Mouse (Mus musculus) embryonic facial prominence, embryonic 12.5 days (tissue): ENCODE data around the gene Vps13d. TPM values are rescaled to one million over a fixed set of nuclear protein-coding genes. Genes with fewer than 3 reads are reported as not detected.

Experiments used
- ATAC-seq: fragments of 200-750 bp; cut with Nextera tagmentation; 2 replicates; pipeline ENCODE4 v1.8.0; 2017; ENCODE audit not compliant: insufficient number of reproducible peaks, insufficient read depth, low FRiP score, low TSS enrichment
- H3K27ac ChIP-seq: fragments of 300-500 bp; sonication (generic); 2 replicates; pipeline ENCODE4 v1.5.1; 2016; ENCODE audit warnings: mild to moderate bottlenecking
- H3K27me3 ChIP-seq: fragments of 300-500 bp; sonication (generic); 2 replicates; pipeline ENCODE4 v1.6.1; 2016; ENCODE audit warnings: mild to moderate bottlenecking, moderate library complexity
- H3K36me3 ChIP-seq: fragments of 300-500 bp; sonication (generic); 2 replicates; pipeline ENCODE4 v1.6.1; 2016; ENCODE audit warnings: mild to moderate bottlenecking
- H3K4me1 ChIP-seq: fragments of 300-500 bp; sonication (generic); 2 replicates; pipeline ENCODE4 v1.6.1; 2016
- H3K4me2 ChIP-seq: fragments of 300-500 bp; sonication (generic); replicated peaks from 2 replicates; pipeline ENCODE4 v1.6.1; 2016; ENCODE audit warnings: mild to moderate bottlenecking, moderate library complexity
- H3K4me3 ChIP-seq: fragments of 300-500 bp; sonication (generic); 2 replicates; pipeline ENCODE4 v1.5.1; 2016; ENCODE audit warnings: mild to moderate bottlenecking
- H3K9ac ChIP-seq: fragments of 300-500 bp; sonication (generic); 2 replicates; pipeline ENCODE4 v1.6.1; 2016; ENCODE audit warnings: mild to moderate bottlenecking, moderate library complexity
- H3K9me3 ChIP-seq: fragments of 300-500 bp; sonication (generic); 2 replicates; pipeline ENCODE4 v1.6.1; 2016; ENCODE audit warnings: mild to moderate bottlenecking, moderate library complexity
- WGBS: fragments of 180-500 bp; shearing (Covaris S2); methylation state at CpG from one replicate; pipeline ENCODE4 v1.1.7; 2016; 5-methylcytosine and 5-hydroxymethylcytosine counted together
- polyA plus RNA-seq: library from polyadenylated mRNA; unstranded; fragments of >200 nt; fragmentation: Nextera tagmentation; extraction: Ambion mirVana; gene quantifications from 2 replicates; pipeline ENCODE4 v1.2.1, GENCODE M21; 2016

The Vps13d gene
- polyA plus RNA-seq, 1 experiment from 2014 or later: 6.9 TPM

DNA sequence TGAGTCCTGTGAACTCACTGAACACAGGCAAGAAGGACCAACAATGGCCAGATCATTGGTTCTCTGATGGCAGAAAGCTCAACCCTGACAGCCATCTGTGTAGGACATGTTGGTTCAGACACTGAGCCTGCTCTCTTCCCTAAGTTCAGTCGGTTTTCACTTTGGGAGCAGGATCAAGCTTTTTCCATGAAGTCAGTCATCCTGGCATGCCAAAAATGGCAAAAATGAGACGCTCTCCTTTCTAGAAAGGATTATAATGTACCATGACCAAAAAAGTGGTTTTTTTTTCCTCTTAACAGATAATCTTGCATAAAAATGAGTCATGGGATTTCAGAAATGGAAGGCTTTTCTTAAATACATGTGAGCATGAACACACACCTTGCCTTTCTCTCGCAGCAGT, 183.6 kb downstream of the Vps13d start:
- ATAC-seq: no peak
- H3K4me1 ChIP-seq: no peaks in the 10 kb centered on the region
- WGBS: 71% methylated on average over 3 of the region's 3 CpGs
- no peak overlapping the region for H3K27ac ChIP-seq
- no peak overlapping the region for H3K9ac ChIP-seq
- H3K9me3 ChIP-seq: no peaks in the 10 kb centered on the region
- H3K4me2 ChIP-seq: no peak overlapping the region
- no peak overlapping the region for H3K4me3 ChIP-seq
- H3K27me3 ChIP-seq: no peaks in the 10 kb centered on the region
- H3K36me3 ChIP-seq: peaks cover 16% of the 10 kb centered on the region; the same call in 1 of the 2 replicates

GRCm38 (mm10) chr4:145009934-145010333, 184.9 kb downstream of the Vps13d start:
- no peak overlapping the region for H3K9ac ChIP-seq
- H3K27me3 ChIP-seq: no peaks in the 10 kb centered on the region
- WGBS: 90% methylated on average over 7 of the region's 7 CpGs
- H3K9me3 ChIP-seq: no peaks in the 10 kb centered on the region
- no peak overlapping the region for H3K4me2 ChIP-seq
- no peaks in the 10 kb centered on the region for H3K4me1 ChIP-seq
- no peak overlapping the region for H3K4me3 ChIP-seq
- H3K27ac ChIP-seq: no peak overlapping the region
- H3K36me3 ChIP-seq: 0 out of 2 replicates have a peak, but pooled peaks cover 8% of the 10 kb centered on the region
- ATAC-seq: no peak

DNA sequence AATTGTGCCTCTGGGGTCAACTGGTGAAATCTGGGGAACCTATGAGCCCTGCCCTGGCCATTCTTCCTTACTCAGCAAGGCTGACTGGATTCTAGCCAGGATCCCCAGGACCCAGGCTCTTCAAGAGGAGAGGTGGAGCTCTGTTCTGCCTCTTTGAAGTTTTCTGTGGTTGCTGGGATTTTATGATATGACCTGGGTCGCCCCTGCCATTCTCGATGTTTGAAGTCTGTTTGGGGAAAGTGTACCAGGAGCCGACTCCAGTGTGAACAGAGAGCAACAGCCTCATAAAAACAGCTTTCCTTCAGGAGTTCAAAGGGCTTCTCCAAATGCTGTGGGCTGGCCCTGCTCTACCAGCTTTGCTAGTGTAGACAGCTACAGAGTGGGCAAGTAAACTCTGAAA, 185.4 kb downstream of the Vps13d start:
- Histone ChIP-seq H3K27ac (no peak overlapping the region), H3K4me2 (no peak overlapping the region), H3K4me3 (no peak overlapping the region), H3K4me1 (no peaks in the 10 kb centered on the region), H3K27me3 (no peaks in the 10 kb centered on the region), H3K9ac (no peak overlapping the region), H3K9me3 (no peaks in the 10 kb centered on the region), H3K36me3 (0 out of 2 replicates have a peak, but pooled peaks cover 3% of the 10 kb centered on the region)
- WGBS: 73% methylated on average over 3 of the region's 3 CpGs
- no peak for ATAC-seq

GRCm38 (mm10) chr4:145005943-145006545, 188.8 kb downstream of the Vps13d start:
- no peak overlapping the region for H3K27ac ChIP-seq
- no peak overlapping the region for H3K4me3 ChIP-seq
- H3K9ac ChIP-seq: no peak overlapping the region
- H3K27me3 ChIP-seq: no peaks in the 10 kb centered on the region
- no peak for ATAC-seq
- no peaks in the 10 kb centered on the region for H3K4me1 ChIP-seq
- no peak overlapping the region for H3K4me2 ChIP-seq
- H3K36me3 ChIP-seq: no peaks in the 10 kb centered on the region
- H3K9me3 ChIP-seq: no peaks in the 10 kb centered on the region
- 91% methylated on average over 4 of the region's 4 CpGs for WGBS

DNA sequence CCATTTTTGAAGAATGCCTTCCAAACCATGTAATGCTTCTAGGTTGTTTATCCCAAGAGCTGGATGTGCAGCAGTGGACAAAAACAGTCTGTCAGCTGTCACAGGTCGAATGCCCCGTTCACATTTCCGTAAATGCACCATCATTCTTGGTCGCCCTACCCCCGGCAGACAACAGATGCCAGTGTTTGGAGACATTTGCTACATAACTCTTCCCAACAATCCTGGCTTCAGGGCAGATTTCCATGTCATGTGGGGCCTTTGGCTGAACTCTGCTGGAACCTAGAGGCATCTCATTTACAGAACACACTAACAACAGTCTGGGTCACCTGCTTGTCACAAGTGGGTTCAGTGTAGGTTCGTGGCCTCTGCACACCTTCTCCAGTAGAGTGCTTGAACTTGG, 190.6 kb downstream of the Vps13d start:
- Histone ChIP-seq H3K9ac (no peak overlapping the region), H3K4me1 (peaks cover 17% of the 10 kb centered on the region)
- 72% methylated on average over 6 of the region's 6 CpGs for WGBS

DNA sequence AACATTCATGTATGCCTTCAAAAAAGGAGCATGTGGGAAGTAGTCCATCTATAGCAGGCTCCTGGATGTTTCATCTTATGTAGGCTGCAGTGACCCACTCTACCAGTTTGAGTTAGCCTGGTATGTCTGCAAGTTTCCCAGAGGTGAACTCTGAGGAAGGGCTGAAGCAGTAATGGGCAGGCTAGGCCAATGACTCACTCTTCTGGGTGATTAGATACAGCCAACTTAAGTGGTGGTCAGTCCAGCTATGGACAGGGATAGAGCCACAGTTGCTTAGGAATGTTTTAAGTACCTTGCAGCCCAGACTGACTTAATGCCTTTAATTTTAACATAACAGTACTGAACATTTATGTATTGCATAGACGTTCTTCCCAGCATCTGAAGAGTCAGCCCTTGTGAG, 192.1 kb downstream of the Vps13d start:
- no peak overlapping the region for H3K4me3 ChIP-seq
- H3K4me1 ChIP-seq: peaks cover 31% of the 10 kb centered on the region
- H3K36me3 ChIP-seq: no peaks in the 10 kb centered on the region
- H3K27me3 ChIP-seq: no peaks in the 10 kb centered on the region
- WGBS: 82% methylated on average over 1 of the region's 1 CpGs
- no peak overlapping the region for H3K4me2 ChIP-seq
- H3K9ac ChIP-seq: no peak overlapping the region
- no peak overlapping the region for H3K27ac ChIP-seq
- ATAC-seq: no peak
- H3K9me3 ChIP-seq: no peaks in the 10 kb centered on the region

More for the DNA sequence above, 190.6 kb downstream of the Vps13d start:
- H3K36me3 ChIP-seq: no peaks in the 10 kb centered on the region
- H3K27ac ChIP-seq: no peak overlapping the region
- no peak overlapping the region for H3K4me3 ChIP-seq
- ATAC-seq: no peak
- no peaks in the 10 kb centered on the region for H3K9me3 ChIP-seq
- H3K27me3 ChIP-seq: no peaks in the 10 kb centered on the region
- no peak overlapping the region for H3K4me2 ChIP-seq

DNA sequence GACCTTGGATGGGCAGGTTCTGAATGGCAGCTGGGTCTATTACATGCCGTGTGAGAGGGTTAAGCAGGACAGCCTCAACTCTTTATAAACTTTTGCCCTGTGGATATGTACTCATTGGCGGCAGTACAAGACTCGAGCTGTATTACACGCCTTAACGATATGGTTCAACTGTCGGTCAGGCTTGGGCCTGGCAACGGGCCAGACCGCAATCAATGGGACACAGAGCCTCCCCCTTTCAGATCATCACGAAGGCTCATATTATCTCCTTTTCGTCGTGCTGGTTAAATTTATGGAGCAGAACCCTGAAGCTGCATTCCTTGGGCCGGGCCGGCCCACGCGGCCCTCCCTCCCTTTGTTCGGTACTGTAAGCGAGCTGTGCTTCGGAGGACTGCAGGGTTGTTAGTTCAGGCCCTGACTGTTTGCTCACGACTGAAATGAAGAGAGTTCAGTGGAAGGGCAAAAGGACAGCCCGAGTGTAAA, 194.9 kb downstream of the Vps13d start:
- Histone ChIP-seq H3K27ac (peak overlapping the region; percentile 87), H3K4me2 (peak overlapping the region; percentile 29), H3K9ac (no peak overlapping the region), H3K4me1 (peaks cover 45% of the 10 kb centered on the region), H3K4me3 (no peak overlapping the region), H3K27me3 (no peaks in the 10 kb centered on the region), H3K9me3 (no peaks in the 10 kb centered on the region), H3K36me3 (no peaks in the 10 kb centered on the region)
- peak; percentile 91 for ATAC-seq
- WGBS: 18% methylated on average over 20 of the region's 20 CpGs

DNA sequence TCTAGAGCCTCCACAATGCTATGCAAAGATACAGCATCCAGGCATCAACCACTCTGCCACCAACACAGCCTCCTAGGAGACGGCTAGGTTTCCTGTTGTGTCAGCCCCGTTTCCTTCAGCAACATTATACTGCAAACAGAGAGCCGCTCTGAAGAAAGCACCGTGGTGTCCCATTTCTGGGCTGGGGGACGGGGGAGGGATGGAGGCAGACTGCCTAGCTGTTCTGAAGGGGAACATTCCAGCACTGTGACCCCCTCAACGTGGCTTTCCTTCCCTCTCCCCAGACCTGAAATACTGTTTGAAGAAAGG, 195.3 kb downstream of the Vps13d start:
- WGBS: 7% methylated on average over 6 of the region's 6 CpGs
- peak; percentile 84 for ATAC-seq

GRCm38 (mm10) chr4:144998808-144999571, 195.8 kb downstream of the Vps13d start:
- ATAC-seq: no peak
- Histone ChIP-seq H3K4me3 (no peak overlapping the region), H3K27me3 (no peaks in the 10 kb centered on the region), H3K27ac (peak overlapping the region; percentile 87), H3K9me3 (no peaks in the 10 kb centered on the region), H3K4me2 (peak overlapping the region; percentile 29; the same call in 1 of the 2 replicates), H3K36me3 (no peaks in the 10 kb centered on the region), H3K4me1 (peaks cover 48% of the 10 kb centered on the region), H3K9ac (no peak overlapping the region)
- 53% methylated on average over 2 of the region's 2 CpGs for WGBS

More for the DNA sequence above, 195.3 kb downstream of the Vps13d start:
- Histone ChIP-seq H3K9ac (no peak overlapping the region), H3K4me1 (peaks cover 45% of the 10 kb centered on the region), H3K9me3 (no peaks in the 10 kb centered on the region), H3K4me2 (peak overlapping the region; percentile 29), H3K27me3 (no peaks in the 10 kb centered on the region), H3K27ac (peak overlapping the region; percentile 87), H3K36me3 (no peaks in the 10 kb centered on the region), H3K4me3 (no peak overlapping the region)

DNA sequence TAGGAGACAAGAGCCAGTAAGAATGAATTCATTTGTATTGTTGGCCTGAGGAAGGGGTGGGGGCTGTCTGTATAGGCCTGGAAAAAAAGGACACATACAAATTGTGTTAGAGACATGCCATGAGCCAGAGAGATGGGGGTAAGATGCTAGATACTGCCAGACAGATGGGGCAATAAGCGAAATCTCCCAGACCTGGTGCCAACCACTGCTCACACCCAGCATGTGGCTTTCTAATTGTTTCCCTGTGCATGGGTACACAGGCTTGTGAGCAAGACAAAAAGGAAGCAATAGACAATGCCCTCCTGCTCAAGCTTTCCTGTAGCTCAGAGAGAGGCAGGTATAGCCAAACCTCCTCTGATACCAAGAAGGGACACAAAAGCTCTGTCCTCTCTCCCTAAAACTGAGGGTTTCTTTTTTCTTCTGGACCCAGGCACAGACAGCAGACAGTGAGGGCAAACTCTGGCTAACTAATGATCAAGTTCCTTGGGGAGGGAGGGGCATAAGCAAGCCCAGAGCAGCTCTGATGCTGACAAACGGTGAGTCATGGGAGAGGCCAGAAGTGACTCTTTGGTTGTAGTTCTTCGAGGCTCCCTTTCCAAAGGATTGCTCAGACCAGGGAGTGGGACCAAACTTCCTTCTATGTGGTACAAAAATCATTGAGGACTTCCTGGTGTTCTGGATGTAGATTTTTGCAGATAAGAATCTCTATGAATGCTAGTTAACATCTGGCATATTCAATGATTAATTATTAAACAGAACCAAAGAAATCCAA, 196.7 kb downstream of the Vps13d start:
- 47% methylated on average over 3 of the region's 3 CpGs for WGBS
- peak overlapping the region; percentile 87; the same call in 1 of the 2 replicates for H3K27ac ChIP-seq
- no peak for ATAC-seq

DNA sequence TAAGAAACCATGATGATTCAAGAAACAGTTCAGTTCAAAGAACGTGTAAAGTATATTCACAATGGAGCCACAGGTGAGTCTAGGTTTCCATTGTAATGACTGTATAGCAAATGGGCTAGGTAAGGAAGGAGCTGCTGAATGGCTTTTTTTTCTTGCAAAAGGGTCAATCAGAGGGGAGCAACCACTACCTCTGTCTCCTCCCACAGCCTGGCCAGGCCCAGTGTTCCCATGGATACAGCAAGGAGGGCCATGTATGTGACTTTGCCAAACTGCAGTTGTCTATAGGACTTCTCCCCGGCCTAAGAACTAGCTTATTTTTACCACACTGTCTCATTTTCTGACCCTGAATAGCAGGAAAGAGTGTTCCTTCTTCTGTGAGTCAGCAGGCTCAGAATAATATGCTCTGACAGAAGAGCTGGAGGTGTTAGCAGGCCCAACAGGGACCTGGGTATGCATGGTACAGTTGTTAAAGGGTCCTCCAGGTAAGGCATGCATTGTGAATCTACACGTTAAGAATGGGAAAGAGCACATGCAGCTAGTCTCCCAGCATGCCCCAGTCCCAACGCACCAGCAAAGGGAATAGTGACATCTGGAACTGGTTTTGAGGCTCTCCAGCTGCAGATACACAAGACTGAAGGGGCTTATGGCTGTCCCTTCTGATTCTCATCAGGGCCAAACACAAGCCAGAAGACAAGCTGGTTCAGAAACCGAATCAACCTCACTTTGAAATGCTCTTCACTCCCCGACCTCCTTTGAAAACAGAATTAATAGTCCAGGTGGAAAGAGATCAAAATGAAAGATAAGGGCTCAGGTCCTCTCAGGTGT, 197.6 kb downstream of the Vps13d start:
- Histone ChIP-seq H3K36me3 (no peaks in the 10 kb centered on the region), H3K9me3 (no peaks in the 10 kb centered on the region), H3K4me1 (peaks cover 65% of the 10 kb centered on the region), H3K9ac (no peak overlapping the region), H3K4me3 (no peak overlapping the region), H3K27me3 (no peaks in the 10 kb centered on the region), H3K27ac (0 out of 2 replicates have a peak overlapping the region, but pooled peaks have one; percentile 36), H3K4me2 (no peak overlapping the region)
- 47% methylated on average over 6 of the region's 6 CpGs for WGBS
- no peak for ATAC-seq

More for the DNA sequence above, 196.7 kb downstream of the Vps13d start:
- Histone ChIP-seq H3K9ac (no peak overlapping the region), H3K4me2 (no peak overlapping the region), H3K9me3 (no peaks in the 10 kb centered on the region), H3K4me1 (peaks cover 57% of the 10 kb centered on the region), H3K27me3 (no peaks in the 10 kb centered on the region), H3K36me3 (no peaks in the 10 kb centered on the region), H3K4me3 (no peak overlapping the region)
